In the genomic region with DNA sequence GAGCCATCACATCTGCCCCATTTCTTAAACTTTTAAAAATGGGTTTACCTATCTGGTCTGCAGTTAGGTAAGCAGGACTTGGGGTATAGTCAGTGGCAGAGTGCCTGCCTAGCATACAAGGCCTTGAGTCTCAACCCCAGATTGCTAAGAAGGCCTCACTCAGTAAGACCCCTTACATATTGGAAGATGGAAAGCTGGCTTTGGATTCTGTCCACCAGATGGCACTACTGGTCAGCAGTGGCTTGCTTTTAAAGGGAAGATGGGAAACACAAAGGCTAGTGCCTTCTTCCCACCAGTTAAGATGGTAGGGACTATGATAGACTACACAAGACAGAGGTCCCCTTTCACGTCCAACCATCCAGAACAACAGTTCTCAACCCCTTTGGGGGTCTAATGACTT, we compare ENCODE assay signal across 10 mouse cellular contexts. TPM values are rescaled to one million over a fixed set of nuclear protein-coding genes. Genes with fewer than 3 reads are reported as not detected.
DNase-seq lines count a peak whose midpoint lies in the region; ATAC-seq and TF ChIP-seq lines count a peak whose summit lies in the region.
"Had no signal": no experiment of that assay in that cellular context is flagged by ENCODE, and none has a peak within 500 bp of the region (broad histone marks: within the 10 kb centered on the region; RNA-seq: fewer than 3 reads in every experiment).

No protein-coding gene starts in this region.

- TF ChIP-seq EP300 in heart, postnatal 0 days (IDR thresholded peaks at IDR 0.05; ENCODE audit: low read depth) = no peak

- no peak overlapping the region for H3K27ac ChIP-seq in heart, postnatal 0 days (ENCODE audit: low read depth)
- no peak overlapping the region for H3K27ac ChIP-seq in heart, embryonic 11.5 days (ENCODE audit: low read depth, low read length)
- no peak overlapping the region for H3K27ac ChIP-seq in midbrain, embryonic 13.5 days
- H3K27ac ChIP-seq: embryonic facial prominence, embryonic 15.5 days; limb, embryonic 13.5 days had no signal

- peak; percentile 42 for DNase-seq in heart, postnatal 0 days (ENCODE audit: low spot score)
- peak; percentile 52 for DNase-seq in urinary bladder, postnatal 14 days (ENCODE audit: low spot score)
- no peak for DNase-seq in urinary bladder, adult 2 months (ENCODE audit: low spot score)
- peak; percentile 77 to 86 for DNase-seq in cerebellum, postnatal 10 days
- DNase-seq in kidney, adult 9 months = peak; percentile 71
- no peak for DNase-seq in T-cell, adult 2 months (ENCODE audit: low spot score)

- no peak overlapping the region for H3K4me3 ChIP-seq in heart, postnatal 0 days (ENCODE audit: low read depth, low read length)
- no peak overlapping the region for H3K4me3 ChIP-seq in heart, embryonic 11.5 days (ENCODE audit: low read depth, low read length)
- no peak overlapping the region for H3K4me3 ChIP-seq in midbrain, embryonic 13.5 days (replicated peaks)
- H3K4me3 ChIP-seq: embryonic facial prominence, embryonic 15.5 days; limb, embryonic 13.5 days had no signal

- H3K9me3 ChIP-seq in heart, postnatal 0 days (replicated peaks; ENCODE audit: control insufficient read depth, low read length) = peaks cover 6% of the 10 kb centered on the region; the same call in 1 of the 2 replicates
- H3K9me3 ChIP-seq in heart, embryonic 11.5 days (replicated peaks; ENCODE audit: control insufficient read depth, low read length) = peaks cover 4% of the 10 kb centered on the region
- no peaks in the 10 kb centered on the region for H3K9me3 ChIP-seq in midbrain, embryonic 13.5 days
- H3K9me3 ChIP-seq: embryonic facial prominence, embryonic 15.5 days had no signal

- peaks cover 33% of the 10 kb centered on the region for H3K36me3 ChIP-seq in heart, postnatal 0 days (replicated peaks; ENCODE audit: control insufficient read depth, insufficient read depth, low read length)
- peaks cover 2% of the 10 kb centered on the region for H3K36me3 ChIP-seq in heart, embryonic 11.5 days (ENCODE audit: control insufficient read depth, insufficient read depth, low read length)
- peaks cover 37% of the 10 kb centered on the region for H3K36me3 ChIP-seq in midbrain, embryonic 13.5 days

- WGBS in heart, postnatal 0 days = 50% methylated on average over 1 of the region's 1 CpGs
- WGBS in heart, embryonic 11.5 days (ENCODE audit: insufficient replicate concordance) = 48% methylated on average over 1 of the region's 1 CpGs
- 76% methylated on average over 1 of the region's 1 CpGs for WGBS in midbrain, embryonic 13.5 days

- H3K27me3 ChIP-seq in heart, postnatal 0 days (ENCODE audit: control insufficient read depth, insufficient read depth, low read length) = no peaks in the 10 kb centered on the region
- no peaks in the 10 kb centered on the region for H3K27me3 ChIP-seq in heart, embryonic 11.5 days (ENCODE audit: control insufficient read depth, insufficient read depth, low read length)
- no peaks in the 10 kb centered on the region for H3K27me3 ChIP-seq in midbrain, embryonic 13.5 days
- H3K27me3 ChIP-seq: embryonic facial prominence, embryonic 15.5 days; limb, embryonic 13.5 days had no signal

- no peak overlapping the region for H3K4me2 ChIP-seq in heart, postnatal 0 days (ENCODE audit: low read depth, low read length)
- no peak overlapping the region for H3K4me2 ChIP-seq in heart, embryonic 11.5 days
- H3K4me2 ChIP-seq in midbrain, embryonic 13.5 days (replicated peaks) = no peak overlapping the region
- H3K4me2 ChIP-seq: embryonic facial prominence, embryonic 15.5 days; limb, embryonic 13.5 days had no signal

- H3K9ac ChIP-seq in heart, postnatal 0 days (replicated peaks; ENCODE audit: low read depth, low read length) = no peak overlapping the region
- H3K9ac ChIP-seq in heart, embryonic 11.5 days (ENCODE audit: low read depth, low read length) = no peak overlapping the region
- no peak overlapping the region for H3K9ac ChIP-seq in midbrain, embryonic 13.5 days (replicated peaks)
- H3K9ac ChIP-seq: embryonic facial prominence, embryonic 15.5 days; limb, embryonic 13.5 days had no signal

- peak; percentile 89 for TF ChIP-seq CTCF in heart, postnatal 0 days (IDR thresholded peaks at IDR 0.05; ENCODE audit: low read depth)

- no peaks in the 10 kb centered on the region for H3K4me1 ChIP-seq in heart, postnatal 0 days (ENCODE audit: control insufficient read depth, insufficient read depth)
- no peaks in the 10 kb centered on the region for H3K4me1 ChIP-seq in heart, embryonic 11.5 days (ENCODE audit: control insufficient read depth, insufficient read depth, low read length)
- no peaks in the 10 kb centered on the region for H3K4me1 ChIP-seq in midbrain, embryonic 13.5 days (replicated peaks)
- H3K4me1 ChIP-seq: embryonic facial prominence, embryonic 15.5 days; limb, embryonic 13.5 days had no signal

- 0 out of 2 replicates have a peak, but pooled peaks have one; percentile 39 for ATAC-seq in heart, postnatal 0 days (ENCODE audit: insufficient read depth, low read depth)
- no peak for ATAC-seq in heart, embryonic 11.5 days (replicated peaks; ENCODE audit: insufficient number of reproducible peaks, low FRiP score, low TSS enrichment)
- ATAC-seq in midbrain, embryonic 13.5 days = 0 out of 2 replicates have a peak, but pooled peaks have one; percentile 24

RNA-seq across cellular contexts. Expression of a gene that starts 20.3 kb away (rescaled TPM):
- 11.8 and 12.5 TPM in 2 replicates for total RNA-seq in heart, postnatal 0 days (2014; rRNA removed; ENCODE audit: low replicate concordance)
- 24.3 and 27.4 TPM in 2 replicates for polyA plus RNA-seq in heart, postnatal 0 days (2015; fragmentation: Nextera tagmentation; extraction: Ambion mirVana)
- 35.7 and 36.1 TPM in 2 replicates for polyA plus RNA-seq in heart, embryonic 11.5 days (2014; fragmentation: Nextera tagmentation; extraction: Ambion mirVana)
- polyA plus RNA-seq in urinary bladder, adult 2 months (2012; rRNA removed) = 21.4 and 22.2 TPM in 2 replicates
- 43.0 and 43.3 TPM in 2 replicates for polyA plus RNA-seq in midbrain, embryonic 13.5 days (2015; fragmentation: Nextera tagmentation; extraction: Ambion mirVana)

Comparison
In these comparisons a context has a peak if more than half of its experiments do, and no peak if none do; other contexts are left out.
1. DNase-seq: peak in heart, postnatal 0 days (single experiment), urinary bladder, postnatal 14 days (single experiment), cerebellum, postnatal 10 days (2 of 2) and kidney, adult 9 months (single experiment); none in urinary bladder, adult 2 months (single experiment) and T-cell, adult 2 months (single experiment).